Mouse (Mus musculus) limb, embryonic 14.5 days (tissue): ENCODE measurements around the gene Mthfsd. TPM values are rescaled to one million over a fixed set of nuclear protein-coding genes. Genes with fewer than 3 reads are reported as not detected.
A peak's percentile ranks its signal among the peaks of the same experiment; 100 is the strongest.

ENCODE experiments used
- ATAC-seq: fragments of 200-750 bp; cut with Nextera tagmentation; 2 replicates; pipeline ENCODE4 v1.8.0; 2017; ENCODE audit warnings: low read depth, moderate number of reproducible peaks, moderate TSS enrichment; ENCODE audit not compliant: low FRiP score
- DNase-seq: peaks from one replicate; pipeline ENCODE4 v3.0.0-alpha.2; 2015; ENCODE audit warnings: low spot score
- H3K27ac ChIP-seq: fragments of 300-500 bp; sonication (generic); replicated peaks from 2 replicates; pipeline ENCODE4 v1.5.1; 2014; ENCODE audit warnings: low read depth, mild to moderate bottlenecking, low read length, moderate library complexity, mixed read lengths
- H3K27me3 ChIP-seq: fragments of 300-500 bp; sonication (generic); 2 replicates; pipeline ENCODE4 v1.6.1; 2014; ENCODE audit warnings: low read length, mixed read lengths; ENCODE audit not compliant: control insufficient read depth, insufficient read depth
- H3K36me3 ChIP-seq: fragments of 300-500 bp; sonication (generic); 2 replicates; pipeline ENCODE4 v1.6.1; 2014; ENCODE audit warnings: mild to moderate bottlenecking, low read length, moderate library complexity, mixed read lengths; ENCODE audit not compliant: control insufficient read depth, insufficient read depth
- H3K4me1 ChIP-seq: fragments of 300-500 bp; sonication (generic); 2 replicates; pipeline ENCODE4 v1.6.1; 2014; ENCODE audit warnings: antibody characterized with exemption, low read length, mixed read lengths; ENCODE audit not compliant: control insufficient read depth, insufficient read depth
- H3K4me2 ChIP-seq: fragments of 300-500 bp; sonication (generic); replicated peaks from 2 replicates; pipeline ENCODE4 v1.6.1; 2014; ENCODE audit warnings: low read depth, mild to moderate bottlenecking, low read length, moderate library complexity; ENCODE audit not compliant: severe bottlenecking
- H3K4me3 ChIP-seq: fragments of 300-500 bp; sonication (generic); replicated peaks from 2 replicates; pipeline ENCODE4 v1.5.1; 2014; ENCODE audit warnings: low read length
- H3K9ac ChIP-seq: fragments of 300-500 bp; sonication (generic); 2 replicates; pipeline ENCODE4 v1.6.1; 2014; ENCODE audit warnings: mild to moderate bottlenecking, low read depth, low read length, moderate library complexity; ENCODE audit not compliant: severe bottlenecking
- H3K9me3 ChIP-seq: fragments of 300-500 bp; sonication (generic); 2 replicates; pipeline ENCODE4 v1.6.1; 2016; ENCODE audit warnings: low read length; ENCODE audit not compliant: control insufficient read depth
- POLR2A ChIP-seq: fragments of 200-500 bp; IDR thresholded peaks from 2 replicates; pipeline ENCODE4 v1.8.0; 2012; ENCODE audit warnings: inconsistent platforms, mild to moderate bottlenecking, moderate library complexity, borderline replicate concordance; ENCODE audit not compliant: insufficient read depth, insufficient read length; ENCODE audit errors: extremely low read depth
- WGBS: fragments of 180-500 bp; shearing (Covaris S2); extraction: QIAGEN DNeasy Blood & Tissue Kit; methylation state at CpG from one replicate; pipeline ENCODE4 v1.1.7; 2014; 5-methylcytosine and 5-hydroxymethylcytosine counted together
- polyA plus RNA-seq, 2 experiments: library from polyadenylated mRNA; depleted of rRNA in 1 of 2; stranded (reverse) in 1 of 2; unstranded in 1 of 2; fragments of >200 nt; fragmentation: Nextera tagmentation in 1 of 2; extraction: Ambion mirVana in 1 of 2; gene quantifications; 2 replicates each; pipeline versions ENCODE4 v1.2.1 to v1.2.3; 2012 to 2014

The Mthfsd gene
- polyA plus RNA-seq, 2 experiments: 59.9 to 122 TPM

GRCm38 (mm10) chr8:121113261-121113660, 5.1 kb upstream of the Mthfsd start:
- H3K27me3 ChIP-seq: peaks cover 38% of the 10 kb centered on the region
- no peak for TF ChIP-seq POLR2A

GRCm38 (mm10) chr8:121111145-121111907, 3.1 kb upstream of the Mthfsd start:
- Histone ChIP-seq H3K36me3 (peaks cover under 1% of the 10 kb centered on the region; the same call in 1 of the 2 replicates), H3K9me3 (no peaks in the 10 kb centered on the region), H3K9ac (no peak overlapping the region), H3K27me3 (peaks cover 22% of the 10 kb centered on the region), H3K4me3 (no peak overlapping the region), H3K4me1 (peaks cover 6% of the 10 kb centered on the region; the same call in 1 of the 2 replicates), H3K27ac (no peak overlapping the region), H3K4me2 (no peak overlapping the region)
- ATAC-seq: no peak
- no peak for DNase-seq
- TF ChIP-seq POLR2A: no peak
- 59% methylated on average over 7 of the region's 7 CpGs for WGBS

More at GRCm38 (mm10) chr8:121113261-121113660, 5.1 kb upstream of the Mthfsd start:
- H3K4me1 ChIP-seq: no peaks in the 10 kb centered on the region; the same call in 1 of the 2 replicates
- H3K4me2 ChIP-seq: peak overlapping the region; percentile 7; the same call in 1 of the 2 replicates
- H3K4me3 ChIP-seq: 0 out of 2 replicates have a peak overlapping the region, but pooled peaks have one; percentile 7
- DNase-seq (peak; percentile 89), ATAC-seq (peak; percentile 41; the same call in 1 of the 2 replicates)
- no peaks in the 10 kb centered on the region for H3K9me3 ChIP-seq
- H3K9ac ChIP-seq: no peak overlapping the region
- 1% methylated on average over 21 of the region's 21 CpGs for WGBS
- no peaks in the 10 kb centered on the region for H3K36me3 ChIP-seq
- no peak overlapping the region for H3K27ac ChIP-seq

GRCm38 (mm10) chr8:121108657-121109056, 465 bp upstream of the Mthfsd start:
- 20% methylated on average over 5 of the region's 5 CpGs for WGBS
- H3K4me3 ChIP-seq: peak overlapping the region; percentile 93
- H3K4me2 ChIP-seq: peak overlapping the region; percentile 82
- no peak for DNase-seq
- H3K36me3 ChIP-seq: peaks cover 23% of the 10 kb centered on the region
- no peak for ATAC-seq
- TF ChIP-seq POLR2A: no peak
- H3K27ac ChIP-seq: no peak overlapping the region
- peak overlapping the region; percentile 87 for H3K9ac ChIP-seq
- no peaks in the 10 kb centered on the region for H3K9me3 ChIP-seq
- peaks cover 6% of the 10 kb centered on the region; the same call in 1 of the 2 replicates for H3K4me1 ChIP-seq
- peaks cover 3% of the 10 kb centered on the region for H3K27me3 ChIP-seq

- TF ChIP-seq POLR2A: no peak
- no peak; the same call in 1 of the 2 replicates for ATAC-seq
- H3K36me3 ChIP-seq: peaks cover 56% of the 10 kb centered on the region
Measured at GRCm38 (mm10) chr8:121104049-121104818, 4.0 kb downstream of the Mthfsd start.

GRCm38 (mm10) chr8:121093496-121093895, 14.7 kb downstream of the Mthfsd start:
- H3K27me3 ChIP-seq: peaks cover 47% of the 10 kb centered on the region
- WGBS: 75% methylated on average over 6 of the region's 6 CpGs
- H3K9ac ChIP-seq: no peak overlapping the region
- H3K4me3 ChIP-seq: no peak overlapping the region
- no peaks in the 10 kb centered on the region for H3K4me1 ChIP-seq
- TF ChIP-seq POLR2A: no peak
- no peak overlapping the region for H3K27ac ChIP-seq
- H3K4me2 ChIP-seq: no peak overlapping the region
- H3K36me3 ChIP-seq: peaks cover 16% of the 10 kb centered on the region
- ATAC-seq (no peak), DNase-seq (no peak)
- no peaks in the 10 kb centered on the region for H3K9me3 ChIP-seq

More at GRCm38 (mm10) chr8:121104049-121104818, 4.0 kb downstream of the Mthfsd start:
- Histone ChIP-seq H3K4me2 (no peak overlapping the region), H3K27me3 (no peaks in the 10 kb centered on the region), H3K27ac (no peak overlapping the region), H3K9me3 (no peaks in the 10 kb centered on the region), H3K9ac (no peak overlapping the region), H3K4me3 (no peak overlapping the region), H3K4me1 (peaks cover 6% of the 10 kb centered on the region; the same call in 1 of the 2 replicates)
- DNase-seq: peak; percentile 82
- 44% methylated on average over 17 of the region's 17 CpGs for WGBS
